Mouse (Mus musculus): Measurements from ENCODE around the gene 4930470P17Rik.
A peak's percentile ranks its signal among the peaks of the same experiment; 100 is the strongest.

The 4930470P17Rik gene

DNA sequence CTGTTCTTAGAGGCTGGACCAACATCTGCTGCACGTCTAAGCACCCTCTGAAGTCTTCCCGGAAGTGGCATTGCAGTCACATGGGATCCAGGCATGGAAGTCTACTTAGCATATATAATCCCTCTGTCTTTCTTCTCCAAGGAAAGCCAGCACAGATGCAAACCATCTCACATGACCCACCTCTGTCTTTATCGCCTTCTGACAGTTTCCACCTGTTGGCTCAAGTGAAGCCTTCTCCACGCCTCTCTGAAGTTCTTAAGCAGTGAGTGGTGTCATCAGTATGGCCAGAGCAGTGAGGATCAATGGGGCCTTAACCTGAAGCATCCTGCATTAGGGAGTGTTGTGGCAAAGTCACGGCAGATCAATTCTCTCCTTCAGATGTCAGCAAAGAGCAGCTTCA is 23.2 kb downstream of the 4930470P17Rik start:
- no peak for DNase-seq

DNA sequence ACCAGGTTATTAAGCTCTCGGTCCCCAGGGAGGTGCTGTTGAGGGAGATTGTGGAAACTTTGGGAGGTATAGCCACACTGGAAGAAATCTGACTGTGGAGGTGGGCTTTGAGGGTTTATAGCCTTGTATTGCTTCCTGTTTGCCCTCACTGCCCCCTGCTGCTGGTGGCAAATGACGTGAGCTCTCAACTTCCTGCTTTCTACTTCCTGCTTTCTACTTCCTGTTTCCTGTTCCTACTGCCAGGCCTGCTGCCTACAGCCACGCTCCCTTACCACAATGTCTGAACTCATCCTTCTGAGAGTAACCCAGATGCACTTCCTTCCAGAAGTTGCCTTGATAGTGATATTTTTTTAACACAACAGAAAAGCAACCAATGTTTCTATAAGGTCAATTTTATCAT is 24.3 kb downstream of the 4930470P17Rik start:
- DNase-seq = no peak

DNA sequence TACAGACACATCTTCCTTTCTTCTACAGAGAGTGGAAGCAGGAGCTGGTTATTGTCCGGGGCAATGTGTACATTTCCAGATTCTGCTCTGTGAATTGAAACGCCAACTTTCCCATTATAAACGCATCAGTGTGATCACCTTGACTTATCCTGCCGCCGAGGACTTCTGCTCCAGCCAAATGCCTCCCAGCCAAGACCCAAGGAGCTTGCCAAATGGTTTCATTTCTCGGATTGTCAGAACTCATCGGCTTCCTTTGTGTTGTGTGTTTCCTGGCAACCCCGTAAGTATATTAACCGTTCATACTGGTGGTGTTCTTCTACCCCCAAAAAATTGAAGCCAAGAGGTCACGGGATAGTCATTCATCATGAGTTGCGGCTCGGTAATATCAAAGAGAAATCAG is 25.7 kb downstream of the 4930470P17Rik start:
- DNase-seq = no peak

DNA sequence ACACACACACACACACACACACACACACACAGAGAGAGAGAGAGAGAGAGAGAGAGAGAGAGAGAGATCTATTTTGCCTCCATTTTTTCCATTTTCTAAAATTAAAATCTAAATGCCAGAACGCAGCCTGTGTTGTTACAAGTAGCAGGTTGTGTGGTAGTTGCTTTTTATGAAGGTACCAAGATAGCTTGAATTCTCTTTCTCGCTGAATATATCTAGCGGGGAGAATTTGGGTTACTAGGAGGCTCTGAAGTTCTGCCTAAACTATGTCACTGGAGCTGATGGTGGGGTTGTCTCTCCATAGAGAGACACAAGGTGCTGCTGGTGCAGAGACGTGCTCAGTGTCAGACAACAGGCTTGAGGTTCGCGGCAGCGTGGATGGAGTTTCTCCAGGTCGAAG is 36.8 kb downstream of the 4930470P17Rik start:
- no peak for DNase-seq

DNA sequence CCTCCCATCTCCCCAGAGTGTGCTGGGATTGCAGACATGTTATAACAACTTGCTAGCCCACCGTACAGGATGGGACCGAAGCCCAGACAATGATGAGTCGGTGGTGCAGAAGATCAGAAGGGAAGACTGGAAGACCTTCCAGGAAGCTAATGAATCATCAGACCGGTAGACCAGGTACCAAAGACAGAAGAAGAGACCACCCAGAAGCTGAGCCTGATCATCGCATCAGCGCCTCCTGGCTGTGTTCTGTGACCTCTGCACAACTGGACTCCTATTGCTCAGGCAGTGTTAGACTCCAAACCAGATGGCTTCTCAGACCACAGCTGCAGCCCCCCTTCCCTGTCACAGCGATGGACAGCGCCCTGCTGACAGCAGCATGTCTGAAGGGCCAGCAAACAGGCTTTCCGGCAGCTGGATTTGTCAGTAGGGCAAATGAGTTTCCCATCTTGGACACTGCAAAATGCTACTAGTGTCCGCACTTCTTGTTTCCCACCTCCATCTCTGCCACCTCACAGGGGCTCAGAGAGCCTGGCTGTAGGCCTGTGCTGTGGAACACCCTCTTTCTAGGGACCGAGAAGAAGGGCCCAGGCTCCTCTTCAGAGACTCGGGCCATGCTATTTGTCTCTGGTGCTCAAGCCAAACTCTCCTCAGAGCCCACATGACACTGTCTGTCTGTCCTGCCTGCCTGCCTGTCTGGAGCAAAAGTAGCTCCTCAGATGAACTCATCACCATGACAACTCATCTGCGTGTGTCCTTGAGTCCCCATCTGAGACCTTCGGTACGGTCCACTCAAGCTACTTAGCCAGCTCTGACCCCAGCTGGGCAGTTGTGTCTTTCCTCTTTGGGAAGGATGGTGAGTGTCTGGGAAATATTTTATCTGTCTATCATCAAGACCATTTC is 37.6 kb downstream of the 4930470P17Rik start:
- DNase-seq = no peak

DNA sequence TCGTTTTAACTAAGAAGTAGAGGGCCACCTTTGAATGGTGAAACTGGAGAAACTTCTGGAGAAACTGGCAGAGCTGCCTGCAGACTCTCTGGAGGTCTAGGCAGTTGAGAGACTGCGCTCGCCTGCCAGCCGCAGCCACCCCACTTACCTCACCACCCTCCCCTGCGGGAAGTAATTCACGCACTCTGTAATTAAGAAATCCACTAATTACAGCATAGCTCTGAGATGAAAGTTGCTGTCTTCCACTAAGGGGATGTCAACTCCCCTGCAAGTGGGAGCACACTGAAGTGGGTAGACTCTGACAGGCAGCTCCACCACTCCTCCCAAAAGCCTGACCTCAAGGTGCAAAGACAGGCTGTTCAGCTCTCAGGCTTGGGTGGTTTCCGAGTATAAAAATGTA is 49.7 kb downstream of the 4930470P17Rik start:
- DNase-seq = no peak

DNA sequence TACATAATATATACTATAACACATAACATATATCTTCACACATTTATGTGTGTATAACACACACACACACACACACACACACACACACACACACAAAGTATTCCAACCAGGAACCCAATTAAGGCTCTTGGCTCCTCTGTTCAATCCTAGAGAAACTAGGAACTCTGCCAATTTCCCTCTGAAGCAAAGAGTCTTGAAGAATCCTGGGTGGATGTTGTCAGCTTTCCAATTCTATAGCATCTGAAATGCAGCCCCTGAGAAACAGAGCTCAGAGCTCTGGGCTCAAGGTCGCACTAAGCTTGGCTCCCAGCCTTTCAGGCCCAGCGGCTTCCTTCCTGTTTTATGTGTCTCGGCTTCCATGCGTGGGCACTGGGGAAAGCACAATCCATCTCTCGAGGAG is 51.6 kb downstream of the 4930470P17Rik start:
- DNase-seq = no peak

DNA sequence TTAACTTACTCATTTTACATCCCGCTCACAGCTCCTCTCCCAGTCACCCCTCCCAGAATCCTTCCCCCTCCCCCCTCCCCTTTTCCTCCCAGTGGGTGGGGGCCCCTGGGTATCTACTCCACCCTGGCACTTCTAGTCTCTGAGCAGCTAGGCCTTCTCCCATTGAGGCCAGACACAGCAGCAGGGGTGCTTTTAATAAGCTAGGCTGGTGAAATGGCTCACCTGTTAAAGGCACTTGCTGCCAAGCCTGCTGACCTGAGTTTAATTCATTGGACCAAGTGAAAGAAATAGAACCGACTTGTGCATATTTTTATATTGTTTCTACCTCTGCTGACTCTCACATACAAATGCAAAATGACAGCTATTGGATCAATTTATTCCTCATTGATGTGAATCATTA is 52.7 kb downstream of the 4930470P17Rik start:
- peak; percentile 65 to 72 for DNase-seq

DNA sequence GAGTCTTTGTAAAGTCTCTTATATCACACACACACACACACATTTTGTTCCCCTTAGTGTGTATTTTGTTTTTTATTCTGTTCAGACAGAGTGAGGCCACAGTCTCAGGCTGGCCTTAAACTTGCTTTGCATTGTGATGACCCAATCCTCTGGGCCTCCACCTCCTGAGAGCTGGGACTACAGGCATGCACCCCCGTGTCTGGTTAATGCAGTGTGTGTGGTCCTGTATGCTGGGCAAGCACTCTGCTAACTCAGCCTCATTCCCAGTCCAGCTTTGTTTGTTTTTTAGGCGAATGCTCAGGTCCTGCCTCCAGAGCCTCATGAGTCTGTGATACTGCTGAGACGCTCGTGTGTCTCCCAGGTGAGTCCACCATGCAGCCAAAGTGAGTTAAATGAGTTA is 53.8 kb downstream of the 4930470P17Rik start:
- no peak for DNase-seq

DNA sequence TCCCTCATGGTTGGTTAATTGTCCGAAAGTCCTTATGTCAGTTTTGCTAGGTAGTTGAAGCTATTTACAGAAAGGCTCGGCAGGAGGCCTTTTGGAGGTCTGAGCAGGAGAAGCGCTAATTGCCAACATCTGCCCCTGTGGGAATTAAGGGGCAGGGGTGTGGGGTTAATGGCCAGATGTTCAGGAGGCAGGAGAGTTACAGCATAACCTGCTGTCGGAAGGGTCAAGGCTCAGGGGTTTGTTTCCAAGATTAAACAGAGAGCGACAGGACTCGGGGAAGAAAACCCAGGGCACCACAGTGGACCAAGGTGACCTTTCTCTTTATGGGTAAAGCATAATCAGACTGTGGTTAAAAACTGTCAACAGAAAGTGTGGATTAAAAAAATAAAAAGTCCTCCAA is 54.3 kb downstream of the 4930470P17Rik start:
- peak; percentile 50 to 58 for DNase-seq

DNA sequence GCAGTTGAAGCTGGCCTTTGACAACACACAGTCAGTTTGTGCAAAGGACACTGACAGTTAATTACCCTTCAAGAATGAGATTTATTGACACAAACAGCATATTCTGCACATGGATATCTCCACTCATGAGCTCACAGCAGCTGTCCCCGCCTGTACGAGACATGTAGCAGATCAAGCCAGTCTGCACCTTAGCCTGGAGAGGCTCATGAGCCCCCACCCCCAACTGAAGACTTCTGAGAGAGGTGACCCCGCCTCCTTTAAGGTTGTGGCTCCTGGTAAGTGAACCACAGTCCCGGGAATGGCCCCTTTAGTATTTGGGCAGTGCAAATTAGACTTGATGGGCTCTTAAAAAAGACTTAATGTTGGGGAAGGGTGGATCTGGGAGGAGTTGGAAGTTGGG is 56.1 kb downstream of the 4930470P17Rik start:
- no peak for DNase-seq

DNA sequence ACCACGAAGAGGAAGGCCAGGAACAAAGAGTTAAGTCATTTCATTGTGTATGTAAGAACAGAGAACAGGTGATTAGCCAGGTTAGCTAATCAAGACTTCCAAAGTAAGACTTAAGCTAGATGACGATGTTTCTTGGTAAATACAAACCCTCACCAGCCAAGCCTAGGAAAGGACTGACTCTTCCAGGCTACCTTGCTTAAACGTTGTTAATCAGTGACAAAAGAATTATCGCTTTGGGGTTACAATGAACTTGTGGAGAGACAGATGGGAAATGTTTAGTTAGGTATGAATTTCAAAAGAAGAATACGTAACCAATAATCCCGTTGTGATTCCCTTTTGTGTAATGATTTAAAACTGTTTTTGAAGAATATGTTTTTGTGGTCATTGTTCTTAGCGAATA is 56.9 kb downstream of the 4930470P17Rik start:
- DNase-seq = peak in 1 of 2 experiments; percentile 54

DNA sequence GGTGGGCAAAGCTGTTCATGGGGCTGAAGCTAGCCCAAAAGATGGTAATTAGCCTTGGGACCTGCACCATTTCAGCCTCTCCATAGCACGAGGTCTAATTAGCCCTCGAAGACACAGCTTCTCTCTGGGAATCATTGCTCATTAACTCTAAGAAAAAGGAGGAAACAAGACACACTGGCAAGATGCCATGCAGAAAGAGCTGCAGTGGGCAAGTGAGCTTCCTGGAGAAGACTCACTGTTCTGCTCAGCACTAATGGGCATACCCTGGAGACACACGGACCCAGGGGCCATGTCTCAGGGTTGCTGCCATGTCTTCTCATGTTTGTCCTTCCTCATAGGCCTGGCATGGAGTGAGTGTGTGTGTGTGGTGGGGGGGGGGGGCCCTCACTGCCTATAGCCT is 57.7 kb downstream of the 4930470P17Rik start:
- peak in 1 of 2 experiments; percentile 48 for DNase-seq

DNA sequence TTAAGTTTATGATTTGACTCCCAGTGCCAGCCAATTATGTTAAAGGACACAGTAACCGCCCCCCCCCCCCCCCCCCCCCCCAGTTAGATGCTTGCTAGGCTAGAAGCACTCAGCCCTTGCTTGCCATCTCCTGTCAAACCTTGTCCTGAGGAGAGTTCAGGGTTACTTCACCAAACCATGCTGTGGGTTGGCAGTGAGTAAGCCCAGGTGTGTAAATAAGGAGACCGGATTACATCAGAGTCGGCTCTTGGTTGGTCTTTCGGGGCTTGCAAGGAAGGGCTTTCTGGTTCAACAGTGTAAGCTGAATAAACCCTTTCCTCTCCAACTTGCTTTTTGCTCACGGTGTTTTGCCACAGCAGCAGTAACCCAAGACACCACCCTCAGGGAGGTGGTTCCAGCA is 58.2 kb downstream of the 4930470P17Rik start:
- DNase-seq = no peak

DNA sequence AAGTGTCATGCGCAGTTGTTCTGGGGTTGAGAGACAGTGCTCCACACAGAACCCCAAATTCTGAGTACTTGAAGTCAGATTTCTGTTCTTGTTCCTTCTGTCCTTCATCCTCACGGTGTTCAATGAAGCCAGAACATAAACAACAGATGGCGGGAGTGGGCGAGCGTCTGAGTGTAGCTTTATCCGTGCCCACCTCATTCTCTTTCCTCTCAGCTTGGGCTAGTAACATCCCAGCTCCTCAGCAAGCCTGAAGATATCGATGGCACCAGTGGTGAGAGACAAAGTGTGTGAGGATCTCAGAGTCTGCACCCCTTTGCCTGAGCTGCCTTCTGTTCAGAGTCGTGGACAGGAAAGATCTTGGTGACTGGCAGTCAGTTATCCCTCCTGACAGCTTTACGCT is 62.6 kb downstream of the 4930470P17Rik start:
- DNase-seq = no peak

DNA sequence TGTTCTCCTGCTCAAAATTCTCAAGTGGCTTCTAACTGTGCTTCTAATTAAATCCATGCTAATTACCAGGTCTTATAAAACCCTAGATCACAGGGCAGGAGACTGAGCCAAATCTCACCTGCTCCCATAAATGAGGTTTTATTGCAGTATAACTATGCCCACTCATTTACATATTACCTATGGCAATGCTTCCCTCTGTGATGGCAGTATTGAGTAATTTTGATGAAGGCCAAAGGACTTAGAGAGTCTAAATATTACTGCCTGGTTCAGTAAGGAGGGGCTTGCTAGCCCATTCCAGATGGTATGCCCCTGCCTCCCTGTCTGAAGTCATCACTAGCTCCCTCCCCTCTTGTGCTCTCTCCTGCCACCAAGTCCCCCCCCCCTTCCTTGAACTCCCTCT is 66.0 kb downstream of the 4930470P17Rik start:
- DNase-seq = no peak

DNA sequence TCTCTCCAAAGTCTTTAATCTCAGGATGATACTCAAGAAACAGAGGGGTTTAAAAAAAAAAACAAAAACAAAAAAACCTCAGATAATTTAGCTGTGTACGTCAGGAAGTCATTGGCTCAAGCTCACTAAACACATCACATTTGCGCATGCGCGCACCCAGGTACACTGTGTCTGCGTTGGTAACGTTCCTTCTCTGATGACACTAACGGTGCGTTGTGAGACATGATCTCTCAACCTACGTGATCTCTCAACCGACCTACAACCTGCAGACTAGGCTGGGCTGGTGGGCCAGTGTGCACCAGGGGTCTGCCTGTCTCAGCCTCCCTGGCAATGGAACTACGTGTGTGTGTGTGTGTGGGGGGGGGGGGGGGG is 67.0 kb downstream of the 4930470P17Rik start:
- no peak for DNase-seq

DNA sequence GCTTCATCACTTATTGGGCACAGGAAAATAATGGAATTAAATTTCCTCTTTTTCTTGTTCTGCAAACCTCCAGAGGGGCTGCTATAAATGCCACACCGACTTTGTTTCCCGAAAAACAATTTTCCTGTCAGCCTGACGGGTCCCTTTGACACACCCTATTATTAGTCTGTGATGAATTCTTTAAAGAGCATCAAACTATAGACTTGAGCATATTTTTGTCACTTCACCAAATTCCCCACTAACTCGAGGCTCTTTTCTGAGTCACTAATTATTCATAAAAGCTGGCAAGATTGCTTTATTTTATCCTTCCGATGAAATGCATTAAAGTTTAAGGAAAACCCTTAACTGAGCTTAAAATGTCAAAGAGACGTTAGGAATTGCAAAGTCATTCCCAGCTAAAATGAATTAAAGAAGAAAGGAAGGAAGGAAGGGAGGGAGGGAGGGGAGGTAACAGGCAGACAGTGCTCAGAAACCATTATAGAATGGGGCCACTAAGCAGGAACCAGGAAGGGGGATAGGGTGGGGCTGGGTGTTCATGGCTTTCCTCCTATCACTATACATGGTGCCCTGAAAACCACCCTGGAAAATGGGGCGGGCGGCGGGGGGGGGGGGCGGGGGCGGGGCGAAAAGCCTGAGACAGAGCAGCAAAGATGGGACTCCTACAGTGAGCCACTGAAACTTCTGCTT is 67.6 kb downstream of the 4930470P17Rik start:
- DNase-seq = no peak

DNA sequence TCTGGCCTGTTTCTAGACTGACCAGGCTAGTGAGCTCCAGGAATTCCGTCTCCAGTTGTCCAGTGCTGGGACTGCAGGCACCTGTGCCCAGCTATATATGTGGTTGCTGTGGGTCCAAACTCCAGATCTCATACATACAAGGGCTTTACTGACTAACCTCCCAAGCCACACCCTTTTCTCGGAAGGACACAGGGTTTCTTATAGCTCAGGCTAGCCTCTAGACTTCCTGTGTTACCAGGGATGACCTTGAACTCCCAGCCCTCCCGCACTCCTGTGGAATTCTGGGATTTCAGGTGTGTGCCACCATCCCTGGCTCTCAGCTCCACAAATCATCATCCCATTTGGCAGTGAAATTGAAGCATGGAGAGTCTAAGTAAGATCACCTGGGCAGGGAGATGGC is 71.6 kb downstream of the 4930470P17Rik start:
- DNase-seq = no peak

DNA sequence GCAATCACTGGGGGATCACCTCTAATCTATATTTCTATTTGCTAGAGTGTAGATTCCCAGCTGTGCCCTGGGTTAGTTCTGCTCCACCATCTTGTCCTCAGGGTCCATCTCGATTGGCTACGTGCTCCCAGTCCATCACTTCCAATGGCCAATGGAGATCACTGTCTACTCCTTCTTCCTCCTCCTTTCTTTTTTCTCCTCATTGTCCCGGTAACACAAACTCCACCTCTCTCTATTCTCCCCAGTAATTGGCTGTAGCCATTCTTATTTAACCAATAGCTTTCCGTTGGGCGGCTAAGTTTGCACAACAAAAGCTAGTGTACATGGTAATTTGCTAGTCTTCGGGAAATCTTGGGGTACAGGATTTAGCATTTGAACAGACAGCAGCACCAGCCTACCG is 72.1 kb downstream of the 4930470P17Rik start:
- no peak for DNase-seq

Measured in kidney, adult 8-10 months (tissue).